Mouse (Mus musculus): ENCODE results near the gene Olfr93. TPM values are rescaled to one million over a fixed set of nuclear protein-coding genes. Genes with fewer than 3 reads are reported as not detected.

Gene Olfr93
- polyA plus RNA-seq, 1 experiment from 2014 or later, result not detected

- no peak for DNase-seq (ENCODE audit: low spot score)
- no peaks in the 10 kb centered on the region for H3K4me1 ChIP-seq
- H3K27me3 ChIP-seq (ENCODE audit: insufficient read depth, poor library complexity, severe bottlenecking), result no peaks in the 10 kb centered on the region
- no peak overlapping the region for H3K4me3 ChIP-seq
- no peak overlapping the region for H3K27ac ChIP-seq
- H3K36me3 ChIP-seq, result no peaks in the 10 kb centered on the region
- H3K9me3 ChIP-seq, result no peaks in the 10 kb centered on the region
- 79% methylated on average over 5 of the region's 5 CpGs for WGBS
These were observed 68.0 kb downstream of the Olfr93 start for GRCm38 (mm10) chr17:37093289-37093688.

- 72% methylated on average over 1 of the region's 1 CpGs for WGBS
- H3K36me3 ChIP-seq, result no peaks in the 10 kb centered on the region
- H3K4me3 ChIP-seq, result no peak overlapping the region
- H3K27me3 ChIP-seq (ENCODE audit: insufficient read depth, poor library complexity, severe bottlenecking), result no peaks in the 10 kb centered on the region
- DNase-seq (ENCODE audit: low spot score), result no peak
- H3K9me3 ChIP-seq, result no peaks in the 10 kb centered on the region
- no peaks in the 10 kb centered on the region for H3K4me1 ChIP-seq
- H3K27ac ChIP-seq, result no peak overlapping the region
These were observed 69.1 kb downstream of the Olfr93 start for GRCm38 (mm10) chr17:37092198-37092597.

Other genes with a start within 250 kb of the Olfr93 start
- gene Rnf39, start 218.6 kb downstream of the Olfr93 start, polyA plus RNA-seq (2016; fragmentation: Nextera tagmentation; extraction: Ambion mirVana), result not detected in 2 replicates
- gene Ppp1r11, start 209.8 kb downstream of the Olfr93 start, polyA plus RNA-seq (2016; fragmentation: Nextera tagmentation; extraction: Ambion mirVana), result 98.8 and 121 TPM in 2 replicates
- gene Znrd1, start 202.9 kb downstream of the Olfr93 start, polyA plus RNA-seq (2016; fragmentation: Nextera tagmentation; extraction: Ambion mirVana), result 45.2 and 55.4 TPM in 2 replicates
- 7.7 and 10.3 TPM in 2 replicates for gene Znrd1as, start 202.9 kb downstream of the Olfr93 start, polyA plus RNA-seq (2016; fragmentation: Nextera tagmentation; extraction: Ambion mirVana)
- gene 2410137M14Rik, start 180.3 kb downstream of the Olfr93 start, polyA plus RNA-seq (2016; fragmentation: Nextera tagmentation; extraction: Ambion mirVana), result 0.19 and 0.32 TPM in 2 replicates
- 0.27 and 0.39 TPM in 2 replicates for gene H2-M5, start 172.0 kb downstream of the Olfr93 start, polyA plus RNA-seq (2016; fragmentation: Nextera tagmentation; extraction: Ambion mirVana)
- 65.9 and 84.5 TPM in 2 replicates for gene Zfp57, start 160.3 kb downstream of the Olfr93 start, polyA plus RNA-seq (2016; fragmentation: Nextera tagmentation; extraction: Ambion mirVana)
- 0.10 and 0.14 TPM in 2 replicates for gene Mog, start 138.1 kb downstream of the Olfr93 start, polyA plus RNA-seq (2016; fragmentation: Nextera tagmentation; extraction: Ambion mirVana)
- gene Gabbr1, start 115.5 kb downstream of the Olfr93 start, polyA plus RNA-seq (2016; fragmentation: Nextera tagmentation; extraction: Ambion mirVana), result 5.8 and 9.6 TPM in 2 replicates
- not detected in 2 replicates for gene Olfr90, start 73.0 kb downstream of the Olfr93 start, polyA plus RNA-seq (2016; fragmentation: Nextera tagmentation; extraction: Ambion mirVana)
- 0.15 TPM in 1 of 2 replicates, not detected in the other for gene Olfr91, start 63.2 kb downstream of the Olfr93 start, polyA plus RNA-seq (2016; fragmentation: Nextera tagmentation; extraction: Ambion mirVana)
- gene Olfr92, start 41.4 kb downstream of the Olfr93 start, polyA plus RNA-seq (2016; fragmentation: Nextera tagmentation; extraction: Ambion mirVana), result not detected in 2 replicates
- not detected in 2 replicates for gene Ubd, start 32.4 kb upstream of the Olfr93 start, polyA plus RNA-seq (2016; fragmentation: Nextera tagmentation; extraction: Ambion mirVana)
- gene Olfr94, start 39.5 kb upstream of the Olfr93 start, polyA plus RNA-seq (2016; fragmentation: Nextera tagmentation; extraction: Ambion mirVana), result not detected in 2 replicates
- not detected in 2 replicates for gene Olfr95, start 51.6 kb upstream of the Olfr93 start, polyA plus RNA-seq (2016; fragmentation: Nextera tagmentation; extraction: Ambion mirVana)
- not detected in 2 replicates for gene Olfr96, start 58.7 kb upstream of the Olfr93 start, polyA plus RNA-seq (2016; fragmentation: Nextera tagmentation; extraction: Ambion mirVana)
- not detected in 2 replicates for gene Olfr97, start 75.8 kb upstream of the Olfr93 start, polyA plus RNA-seq (2016; fragmentation: Nextera tagmentation; extraction: Ambion mirVana)
- gene Olfr98, start 102.3 kb upstream of the Olfr93 start, polyA plus RNA-seq (2016; fragmentation: Nextera tagmentation; extraction: Ambion mirVana), result not detected in 2 replicates
- gene H2-M3, start 108.7 kb upstream of the Olfr93 start, polyA plus RNA-seq (2016; fragmentation: Nextera tagmentation; extraction: Ambion mirVana), result 1.00 and 1.7 TPM in 2 replicates
- 0.09 TPM in 1 of 2 replicates, not detected in the other for gene Olfr99, start 122.0 kb upstream of the Olfr93 start, polyA plus RNA-seq (2016; fragmentation: Nextera tagmentation; extraction: Ambion mirVana)
- gene Olfr101, start 142.8 kb upstream of the Olfr93 start, polyA plus RNA-seq (2016; fragmentation: Nextera tagmentation; extraction: Ambion mirVana), result not detected in 2 replicates
- not detected in 2 replicates for gene Olfr102, start 155.6 kb upstream of the Olfr93 start, polyA plus RNA-seq (2016; fragmentation: Nextera tagmentation; extraction: Ambion mirVana)
- gene Olfr103, start 178.2 kb upstream of the Olfr93 start, polyA plus RNA-seq (2016; fragmentation: Nextera tagmentation; extraction: Ambion mirVana), result not detected in 2 replicates
- gene Olfr104-ps, start 198.1 kb upstream of the Olfr93 start, polyA plus RNA-seq (2016; fragmentation: Nextera tagmentation; extraction: Ambion mirVana), result not detected in 2 replicates
- gene Olfr105-ps, start 217.5 kb upstream of the Olfr93 start, polyA plus RNA-seq (2016; fragmentation: Nextera tagmentation; extraction: Ambion mirVana), result not detected in 2 replicates
- gene Olfr106-ps, start 228.9 kb upstream of the Olfr93 start, polyA plus RNA-seq (2016; fragmentation: Nextera tagmentation; extraction: Ambion mirVana), result not detected in 2 replicates
- gene Olfr107, start 237.7 kb upstream of the Olfr93 start, polyA plus RNA-seq (2016; fragmentation: Nextera tagmentation; extraction: Ambion mirVana), result not detected in 2 replicates